Mouse (Mus musculus): ENCODE results near the gene Nsun7. TPM values are rescaled to one million over a fixed set of nuclear protein-coding genes. Genes with fewer than 3 reads are reported as not detected.
A peak's percentile ranks its signal among the peaks of the same experiment; 100 is the strongest.

Nsun7 gene
- 0.53 and 0.65 TPM in 2 replicates for polyA plus RNA-seq (2015; fragmentation: Nextera tagmentation; extraction: Ambion mirVana)

- Histone ChIP-seq H3K27ac (no peak within 1 kb of the TSS), H3K9ac (peak within 1 kb of the TSS; percentile 54), H3K27me3 (no peaks in the 10 kb centered on the region), H3K4me3 (peak within 1 kb of the TSS; percentile 59), H3K36me3 (no peaks in the 10 kb centered on the region), H3K9me3 (no peaks in the 10 kb centered on the region), H3K4me1 (peaks cover 8% of the 10 kb centered on the region), H3K4me2 (peak within 1 kb of the TSS; percentile 91)
- ATAC-seq (ENCODE audit: insufficient number of reproducible peaks, low FRiP score, low TSS enrichment, low read depth) = 0 out of 2 replicates have a peak, but pooled peaks have one; percentile 40
- WGBS = 1% methylated on average over 44 of the region's 44 CpGs
Measured at GRCm38 (mm10) chr5:66259756-66260448, at the start of gene Nsun7. Gene Nsun7, plus strand, starts transcription at chr5:66259897.

- ATAC-seq (ENCODE audit: insufficient number of reproducible peaks, low FRiP score, low TSS enrichment, low read depth) = no peak
- Histone ChIP-seq H3K9ac (no peak overlapping the region), H3K4me3 (no peak overlapping the region), H3K9me3 (no peaks in the 10 kb centered on the region), H3K27ac (no peak overlapping the region), H3K36me3 (no peaks in the 10 kb centered on the region), H3K27me3 (no peaks in the 10 kb centered on the region), H3K4me2 (no peak overlapping the region), H3K4me1 (peaks cover 7% of the 10 kb centered on the region)
- WGBS = 68% methylated on average over 7 of the region's 7 CpGs
Measured at GRCm38 (mm10) chr5:66214395-66214935, 45.2 kb upstream of the Nsun7 start.

GRCm38 (mm10) chr5:66215569-66216277 is 44.0 kb upstream of the Nsun7 start:
- H3K4me2 ChIP-seq = no peak overlapping the region
- no peaks in the 10 kb centered on the region for H3K27me3 ChIP-seq
- no peak for ATAC-seq (ENCODE audit: insufficient number of reproducible peaks, low FRiP score, low TSS enrichment, low read depth)
- H3K27ac ChIP-seq = no peak overlapping the region
- H3K36me3 ChIP-seq = no peaks in the 10 kb centered on the region
- no peak overlapping the region for H3K9ac ChIP-seq
- H3K4me3 ChIP-seq = no peak overlapping the region
- 54% methylated on average over 10 of the region's 10 CpGs for WGBS
- H3K4me1 ChIP-seq = peaks cover 16% of the 10 kb centered on the region
- no peaks in the 10 kb centered on the region for H3K9me3 ChIP-seq

GRCm38 (mm10) chr5:66219692-66220091 is 40.0 kb upstream of the Nsun7 start:
- ATAC-seq (ENCODE audit: insufficient number of reproducible peaks, low FRiP score, low TSS enrichment, low read depth) = no peak
- no peak overlapping the region for H3K9ac ChIP-seq
- no peaks in the 10 kb centered on the region for H3K27me3 ChIP-seq
- H3K9me3 ChIP-seq = no peaks in the 10 kb centered on the region
- no peak overlapping the region for H3K4me2 ChIP-seq
- peaks cover 16% of the 10 kb centered on the region for H3K4me1 ChIP-seq
- no peak overlapping the region for H3K4me3 ChIP-seq
- H3K27ac ChIP-seq = no peak overlapping the region
- WGBS = 44% methylated on average over 6 of the region's 6 CpGs
- no peaks in the 10 kb centered on the region for H3K36me3 ChIP-seq

- no peak for ATAC-seq (ENCODE audit: insufficient number of reproducible peaks, low FRiP score, low TSS enrichment, low read depth)
- 79% methylated on average over 9 of the region's 9 CpGs for WGBS
- H3K4me1 ChIP-seq = peaks cover 16% of the 10 kb centered on the region
- no peaks in the 10 kb centered on the region for H3K36me3 ChIP-seq
- H3K4me3 ChIP-seq = no peak overlapping the region
- no peaks in the 10 kb centered on the region for H3K9me3 ChIP-seq
- H3K4me2 ChIP-seq = no peak overlapping the region
- H3K27ac ChIP-seq = no peak overlapping the region
- no peaks in the 10 kb centered on the region for H3K27me3 ChIP-seq
- no peak overlapping the region for H3K9ac ChIP-seq
Measured at GRCm38 (mm10) chr5:66220620-66221019, 39.1 kb upstream of the Nsun7 start.

- no peaks in the 10 kb centered on the region for H3K9me3 ChIP-seq
- 85% methylated on average over 15 of the region's 15 CpGs for WGBS
- no peaks in the 10 kb centered on the region for H3K36me3 ChIP-seq
- no peak for ATAC-seq (ENCODE audit: insufficient number of reproducible peaks, low FRiP score, low TSS enrichment, low read depth)
- no peaks in the 10 kb centered on the region for H3K27me3 ChIP-seq
- no peak overlapping the region for H3K4me3 ChIP-seq
- no peak overlapping the region for H3K9ac ChIP-seq
- no peak overlapping the region for H3K4me2 ChIP-seq
- no peak overlapping the region for H3K27ac ChIP-seq
- peaks cover 16% of the 10 kb centered on the region for H3K4me1 ChIP-seq
Measured at GRCm38 (mm10) chr5:66222916-66223315, 36.8 kb upstream of the Nsun7 start.

- Histone ChIP-seq H3K4me3 (no peak overlapping the region), H3K9ac (no peak overlapping the region), H3K27me3 (no peaks in the 10 kb centered on the region), H3K27ac (no peak overlapping the region), H3K4me1 (no peaks in the 10 kb centered on the region), H3K9me3 (no peaks in the 10 kb centered on the region), H3K4me2 (no peak overlapping the region), H3K36me3 (no peaks in the 10 kb centered on the region)
- ATAC-seq (ENCODE audit: insufficient number of reproducible peaks, low FRiP score, low TSS enrichment, low read depth) = no peak
- 89% methylated on average over 7 of the region's 7 CpGs for WGBS
Measured at GRCm38 (mm10) chr5:66226526-66226925, 33.2 kb upstream of the Nsun7 start.

GRCm38 (mm10) chr5:66231660-66232269 is 27.9 kb upstream of the Nsun7 start:
- Histone ChIP-seq H3K9ac (no peak overlapping the region), H3K36me3 (no peaks in the 10 kb centered on the region), H3K9me3 (no peaks in the 10 kb centered on the region), H3K4me2 (no peak overlapping the region), H3K4me1 (no peaks in the 10 kb centered on the region), H3K27ac (no peak overlapping the region), H3K4me3 (no peak overlapping the region), H3K27me3 (no peaks in the 10 kb centered on the region)
- no peak for ATAC-seq (ENCODE audit: insufficient number of reproducible peaks, low FRiP score, low TSS enrichment, low read depth)
- 82% methylated on average over 8 of the region's 8 CpGs for WGBS

- 55% methylated on average over 3 of the region's 3 CpGs for WGBS
- H3K27me3 ChIP-seq = no peaks in the 10 kb centered on the region
- no peak overlapping the region for H3K4me3 ChIP-seq
- no peaks in the 10 kb centered on the region for H3K36me3 ChIP-seq
- H3K4me2 ChIP-seq = no peak overlapping the region
- H3K9ac ChIP-seq = no peak overlapping the region
- H3K4me1 ChIP-seq = no peaks in the 10 kb centered on the region
- no peak overlapping the region for H3K27ac ChIP-seq
- no peak for ATAC-seq (ENCODE audit: insufficient number of reproducible peaks, low FRiP score, low TSS enrichment, low read depth)
- no peaks in the 10 kb centered on the region for H3K9me3 ChIP-seq
Measured at GRCm38 (mm10) chr5:66232456-66232855, 27.2 kb upstream of the Nsun7 start.

GRCm38 (mm10) chr5:66241894-66242293 is 17.8 kb upstream of the Nsun7 start:
- Histone ChIP-seq H3K4me3 (no peak overlapping the region), H3K4me1 (no peaks in the 10 kb centered on the region), H3K4me2 (no peak overlapping the region), H3K27me3 (no peaks in the 10 kb centered on the region), H3K9ac (no peak overlapping the region), H3K27ac (no peak overlapping the region), H3K9me3 (no peaks in the 10 kb centered on the region), H3K36me3 (no peaks in the 10 kb centered on the region)
- ATAC-seq (ENCODE audit: insufficient number of reproducible peaks, low FRiP score, low TSS enrichment, low read depth) = no peak

- H3K4me2 ChIP-seq = no peak overlapping the region
- H3K4me1 ChIP-seq = no peaks in the 10 kb centered on the region
- no peak overlapping the region for H3K9ac ChIP-seq
- no peaks in the 10 kb centered on the region for H3K27me3 ChIP-seq
- no peaks in the 10 kb centered on the region for H3K36me3 ChIP-seq
- H3K9me3 ChIP-seq = no peaks in the 10 kb centered on the region
- no peak for ATAC-seq (ENCODE audit: insufficient number of reproducible peaks, low FRiP score, low TSS enrichment, low read depth)
- H3K27ac ChIP-seq = no peak overlapping the region
- H3K4me3 ChIP-seq = no peak overlapping the region
- 87% methylated on average over 9 of the region's 9 CpGs for WGBS
Measured at GRCm38 (mm10) chr5:66243467-66243866, 16.2 kb upstream of the Nsun7 start.

All from limb, embryonic 15.5 days (tissue).